Mouse (Mus musculus) embryonic facial prominence, embryonic 11.5 days (tissue): Measurements from ENCODE around the gene B4gat1. TPM values are rescaled to one million over a fixed set of nuclear protein-coding genes. Genes with fewer than 3 reads are reported as not detected.

Experiments used
- ATAC-seq: fragments of 200-750 bp; cut with Nextera tagmentation; replicated peaks from 2 replicates; pipeline ENCODE4 v1.8.0; 2017; ENCODE audit warnings: low read depth; ENCODE audit not compliant: insufficient number of reproducible peaks, low FRiP score, low TSS enrichment
- DNase-seq: peaks from one replicate; pipeline ENCODE4 v3.0.0-alpha.2; 2015; ENCODE audit warnings: low spot score
- H3K27ac ChIP-seq: fragments of 300-500 bp; sonication (generic); replicated peaks from 2 replicates; pipeline ENCODE4 v1.5.1; 2014; ENCODE audit warnings: mild to moderate bottlenecking, low read depth, low read length, control low read depth
- H3K27me3 ChIP-seq: fragments of 300-500 bp; sonication (generic); 2 replicates; pipeline ENCODE4 v1.6.1; 2014; ENCODE audit warnings: mild to moderate bottlenecking, low read length, moderate library complexity, mixed read lengths; ENCODE audit not compliant: control insufficient read depth, insufficient read depth
- H3K36me3 ChIP-seq: fragments of 300-500 bp; sonication (generic); replicated peaks from 2 replicates; pipeline ENCODE4 v1.6.1; 2014; ENCODE audit warnings: low read depth, mild to moderate bottlenecking, low read length, moderate library complexity, mixed read lengths; ENCODE audit not compliant: control insufficient read depth, insufficient read depth
- H3K4me1 ChIP-seq: fragments of 300-500 bp; sonication (generic); 2 replicates; pipeline ENCODE4 v1.6.1; 2014; ENCODE audit warnings: low read length, mixed read lengths; ENCODE audit not compliant: control insufficient read depth, insufficient read depth
- H3K4me2 ChIP-seq: fragments of 300-500 bp; sonication (generic); 2 replicates; pipeline ENCODE4 v1.6.1; 2014; ENCODE audit warnings: low read depth, mild to moderate bottlenecking, control low read depth, low read length, moderate library complexity
- H3K4me3 ChIP-seq: fragments of 300-500 bp; sonication (generic); 2 replicates; pipeline ENCODE4 v1.5.1; 2014; ENCODE audit warnings: low read depth, low read length, control low read depth
- H3K9ac ChIP-seq: fragments of 300-500 bp; sonication (generic); replicated peaks from 2 replicates; pipeline ENCODE4 v1.6.1; 2014; ENCODE audit warnings: mild to moderate bottlenecking, control low read depth, low read length
- H3K9me3 ChIP-seq: fragments of 300-500 bp; sonication (generic); replicated peaks from 2 replicates; pipeline ENCODE4 v1.6.1; 2016; ENCODE audit warnings: mild to moderate bottlenecking, low read length, inconsistent platforms, mixed read lengths; ENCODE audit not compliant: control insufficient read depth
- WGBS: fragments of 180-500 bp; shearing (Covaris S2); extraction: QIAGEN DNeasy Blood & Tissue Kit; methylation state at CpG from one replicate; pipeline ENCODE4 v1.1.7; 2014; 5-methylcytosine and 5-hydroxymethylcytosine counted together
- polyA plus RNA-seq: library from polyadenylated mRNA; unstranded; fragments of >200 nt; fragmentation: Nextera tagmentation; extraction: Ambion mirVana; gene quantifications from 2 replicates; pipeline ENCODE4 v1.2.1, GENCODE M21; 2014

B4gat1 gene
- polyA plus RNA-seq, 1 experiment from 2014 or later, result 38.5 TPM

DNA sequence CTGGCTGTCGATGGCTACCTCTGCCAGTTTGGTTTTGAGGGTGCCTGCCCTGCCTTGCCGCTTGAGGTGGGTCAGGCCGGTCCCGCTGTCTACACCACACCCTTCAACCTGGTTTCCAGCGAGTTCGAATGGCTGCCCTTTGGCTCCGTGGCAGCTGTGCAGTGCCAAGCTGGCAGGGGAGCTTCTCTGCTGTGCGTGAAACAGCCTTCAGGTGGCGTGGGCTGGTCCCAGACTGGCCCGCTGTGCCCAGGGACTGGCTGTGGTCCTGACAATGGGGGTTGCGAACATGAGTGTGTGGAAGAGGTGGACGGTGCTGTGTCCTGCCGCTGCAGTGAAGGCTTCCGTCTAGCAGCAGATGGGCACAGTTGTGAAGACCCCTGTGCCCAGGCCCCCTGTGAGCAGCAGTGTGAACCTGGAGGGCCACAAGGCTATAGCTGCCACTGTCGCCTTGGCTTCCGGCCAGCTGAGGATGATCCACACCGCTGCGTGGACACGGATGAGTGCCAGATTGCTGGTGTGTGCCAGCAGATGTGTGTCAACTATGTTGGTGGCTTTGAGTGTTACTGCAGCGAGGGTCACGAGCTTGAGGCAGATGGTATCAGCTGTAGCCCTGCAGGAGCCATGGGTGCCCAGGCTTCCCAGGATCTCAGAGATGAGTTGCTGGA is 30.1 kb downstream of the B4gat1 start:
- H3K27ac ChIP-seq, result peak overlapping the region; percentile 75
- 39% methylated on average over 21 of the region's 21 CpGs for WGBS
- peak overlapping the region; percentile 73 for H3K9ac ChIP-seq
- H3K36me3 ChIP-seq, result no peaks in the 10 kb centered on the region
- H3K4me2 ChIP-seq, result peak overlapping the region; percentile 97
- H3K4me3 ChIP-seq, result peak overlapping the region; percentile 60
- DNase-seq (no peak), ATAC-seq (no peak)
- peaks cover 20% of the 10 kb centered on the region for H3K4me1 ChIP-seq
- H3K9me3 ChIP-seq, result no peaks in the 10 kb centered on the region
- H3K27me3 ChIP-seq, result peaks cover 3% of the 10 kb centered on the region

DNA sequence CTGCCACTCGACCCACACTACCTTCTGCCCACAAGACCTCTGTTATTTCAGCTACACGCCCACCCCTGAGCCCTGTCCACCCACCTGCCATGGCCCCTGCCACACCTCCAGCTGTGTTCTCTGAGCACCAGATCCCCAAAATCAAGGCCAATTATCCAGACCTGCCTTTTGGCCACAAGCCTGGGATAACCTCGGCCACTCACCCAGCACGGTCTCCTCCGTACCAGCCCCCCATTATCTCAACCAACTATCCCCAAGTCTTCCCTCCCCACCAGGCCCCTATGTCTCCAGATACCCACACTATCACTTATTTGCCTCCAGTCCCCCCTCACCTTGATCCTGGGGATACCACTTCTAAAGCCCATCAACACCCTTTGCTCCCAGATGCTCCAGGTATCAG is 30.9 kb downstream of the B4gat1 start:
- H3K27ac ChIP-seq, result no peak overlapping the region
- H3K9ac ChIP-seq, result no peak overlapping the region
- H3K4me3 ChIP-seq, result 0 out of 2 replicates have a peak overlapping the region, but pooled peaks have one; percentile 60
- WGBS, result 79% methylated on average over 5 of the region's 5 CpGs
- ATAC-seq (no peak), DNase-seq (no peak)
- H3K4me1 ChIP-seq, result peaks cover 20% of the 10 kb centered on the region
- peak overlapping the region; percentile 97 for H3K4me2 ChIP-seq
- no peaks in the 10 kb centered on the region for H3K36me3 ChIP-seq
- H3K9me3 ChIP-seq, result no peaks in the 10 kb centered on the region
- peaks cover 3% of the 10 kb centered on the region for H3K27me3 ChIP-seq

DNA sequence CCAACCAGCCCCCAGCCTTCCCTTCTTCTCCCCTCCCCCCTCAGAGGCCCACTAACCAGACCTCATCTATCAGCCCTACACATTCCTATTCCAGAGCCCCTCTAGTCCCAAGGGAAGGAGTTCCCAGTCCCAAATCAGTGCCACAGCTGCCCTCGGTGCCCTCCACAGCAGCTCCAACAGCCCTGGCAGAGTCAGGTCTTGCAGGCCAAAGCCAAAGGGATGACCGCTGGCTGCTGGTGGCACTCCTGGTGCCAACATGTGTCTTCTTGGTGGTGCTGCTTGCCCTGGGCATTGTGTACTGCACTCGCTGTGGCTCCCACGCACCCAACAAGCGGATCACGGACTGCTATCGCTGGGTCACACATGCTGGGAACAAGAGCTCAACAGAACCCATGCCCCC is 31.4 kb downstream of the B4gat1 start:
- H3K4me3 ChIP-seq, result no peak overlapping the region
- H3K4me1 ChIP-seq, result peaks cover 20% of the 10 kb centered on the region
- peak overlapping the region; percentile 97 for H3K27ac ChIP-seq
- H3K9me3 ChIP-seq, result no peaks in the 10 kb centered on the region
- H3K4me2 ChIP-seq, result peak overlapping the region; percentile 97
- no peaks in the 10 kb centered on the region for H3K36me3 ChIP-seq
- 80% methylated on average over 7 of the region's 7 CpGs for WGBS
- ATAC-seq (no peak), DNase-seq (no peak)
- H3K27me3 ChIP-seq, result peaks cover 3% of the 10 kb centered on the region
- no peak overlapping the region; the same call in 1 of the 2 replicates for H3K9ac ChIP-seq

DNA sequence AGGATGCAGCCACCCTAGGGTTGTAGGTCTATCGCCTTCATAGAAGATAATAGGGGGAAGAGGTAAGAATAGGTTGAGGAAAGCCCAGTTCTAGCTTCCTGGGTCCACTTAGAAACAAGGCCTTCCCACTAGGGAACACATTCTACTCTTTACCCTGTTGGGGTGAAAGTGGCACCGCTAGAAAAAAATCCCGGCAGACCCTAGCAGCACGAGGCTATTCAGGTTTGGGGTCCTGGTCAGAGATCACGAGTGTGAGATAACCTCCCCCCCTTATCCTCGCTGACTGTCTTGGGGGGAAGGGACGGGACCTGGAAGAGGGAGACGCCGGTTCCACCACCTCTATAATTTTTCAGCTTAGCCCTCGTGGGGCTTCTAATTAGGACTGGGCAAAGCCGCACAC is 32.5 kb downstream of the B4gat1 start:
- H3K4me1 ChIP-seq, result peaks cover 20% of the 10 kb centered on the region
- 4% methylated on average over 11 of the region's 11 CpGs for WGBS
- peaks cover 3% of the 10 kb centered on the region for H3K27me3 ChIP-seq
- H3K27ac ChIP-seq, result peak overlapping the region; percentile 97
- peak overlapping the region; percentile 35 for H3K4me3 ChIP-seq
- ATAC-seq (no peak; the same call in 1 of the 2 replicates), DNase-seq (no peak)
- H3K36me3 ChIP-seq, result no peaks in the 10 kb centered on the region
- peak overlapping the region; percentile 97 for H3K4me2 ChIP-seq
- no peaks in the 10 kb centered on the region for H3K9me3 ChIP-seq
- H3K9ac ChIP-seq, result peak overlapping the region; percentile 62

DNA sequence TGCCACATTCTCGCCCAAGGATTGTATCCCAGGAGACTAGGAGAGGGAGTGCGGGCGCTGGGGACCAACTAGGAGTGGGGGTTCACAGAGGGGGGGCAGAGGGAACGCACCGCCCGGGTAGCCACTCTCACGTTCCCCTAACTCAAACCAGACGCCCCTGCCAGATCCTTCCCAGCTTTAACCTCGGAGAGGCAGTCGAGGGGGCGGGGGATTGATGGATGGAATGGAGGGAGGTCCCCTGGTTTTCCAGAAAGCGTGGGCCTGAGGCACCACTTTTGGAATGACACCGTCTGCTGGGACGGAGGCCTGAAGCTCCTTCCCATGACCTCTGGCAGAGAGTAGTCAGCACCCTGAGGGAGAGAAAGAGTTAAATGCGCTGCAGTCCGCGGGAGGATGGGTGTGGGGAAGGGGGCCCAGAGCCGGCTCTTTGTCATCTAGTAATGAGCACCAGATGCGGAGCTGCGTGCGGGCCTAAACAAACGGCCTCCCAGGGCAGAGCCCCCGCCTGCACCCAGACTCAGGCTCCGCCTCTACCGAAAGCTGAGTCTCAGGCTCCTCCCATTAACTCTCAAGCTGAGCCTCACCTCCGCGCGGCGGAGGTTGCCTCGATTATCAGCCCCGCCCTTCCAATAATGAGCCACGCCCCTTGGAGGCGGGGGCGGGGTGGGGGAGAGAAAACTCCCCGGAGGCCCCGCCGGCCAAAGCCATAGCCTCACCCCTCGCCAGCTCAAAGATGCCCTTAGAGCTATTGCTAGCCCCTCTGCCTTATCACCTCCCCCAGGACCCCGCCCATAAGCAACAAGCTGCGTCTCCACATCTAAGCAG is 33.1 kb downstream of the B4gat1 start:
- no peaks in the 10 kb centered on the region for H3K36me3 ChIP-seq
- H3K9ac ChIP-seq, result peak overlapping the region; percentile 62
- peak overlapping the region; percentile 97 for H3K4me2 ChIP-seq
- under 1% methylated on average over 39 of the region's 40 CpGs for WGBS
- DNase-seq, result peak; percentile 99
- H3K4me1 ChIP-seq, result peaks cover 20% of the 10 kb centered on the region
- ATAC-seq, result peak; percentile 80
- no peaks in the 10 kb centered on the region for H3K9me3 ChIP-seq
- H3K4me3 ChIP-seq, result peak overlapping the region; percentile 35
- peak overlapping the region; percentile 97 for H3K27ac ChIP-seq
- H3K27me3 ChIP-seq, result peaks cover 3% of the 10 kb centered on the region

DNA sequence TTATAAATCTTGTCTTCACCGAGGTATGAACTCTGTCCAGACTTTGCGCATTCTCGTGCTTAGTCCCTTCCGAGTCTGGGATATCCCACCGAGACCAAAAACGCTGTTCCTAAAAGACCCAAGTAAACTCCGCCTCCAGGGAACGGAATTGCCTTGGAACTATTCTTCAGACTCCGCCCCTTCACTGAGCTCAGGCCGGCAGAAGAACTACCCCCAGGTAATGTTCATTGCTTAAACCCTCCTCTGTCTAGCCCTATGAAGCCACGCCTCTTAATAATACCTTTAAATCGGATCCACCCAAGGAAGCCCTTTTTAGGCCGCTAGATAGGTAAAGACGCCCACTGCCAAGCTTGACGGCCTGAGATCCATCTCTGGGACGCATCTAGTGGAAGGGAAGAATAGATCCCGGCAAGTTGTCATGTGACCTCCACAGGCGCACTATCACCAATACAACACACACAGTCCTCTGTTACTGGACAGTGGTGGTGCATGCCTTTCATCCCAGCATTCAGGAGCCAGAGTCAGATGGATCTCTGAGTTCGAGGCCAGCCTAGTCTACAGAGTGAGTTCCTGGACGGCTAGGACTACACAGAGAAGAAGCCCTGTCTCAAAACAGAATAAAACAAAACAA is 33.9 kb downstream of the B4gat1 start:
- no peaks in the 10 kb centered on the region for H3K36me3 ChIP-seq
- peak overlapping the region; percentile 97 for H3K4me2 ChIP-seq
- ATAC-seq (peak; percentile 7; the same call in 1 of the 2 replicates), DNase-seq (peak; percentile 84)
- peaks cover 20% of the 10 kb centered on the region for H3K4me1 ChIP-seq
- peak overlapping the region; percentile 34; the same call in 1 of the 2 replicates for H3K9ac ChIP-seq
- H3K9me3 ChIP-seq, result no peaks in the 10 kb centered on the region
- 2% methylated on average over 20 of the region's 20 CpGs for WGBS
- peak overlapping the region; percentile 81 for H3K27ac ChIP-seq
- peaks cover 3% of the 10 kb centered on the region for H3K27me3 ChIP-seq
- peak overlapping the region; percentile 35 for H3K4me3 ChIP-seq

DNA sequence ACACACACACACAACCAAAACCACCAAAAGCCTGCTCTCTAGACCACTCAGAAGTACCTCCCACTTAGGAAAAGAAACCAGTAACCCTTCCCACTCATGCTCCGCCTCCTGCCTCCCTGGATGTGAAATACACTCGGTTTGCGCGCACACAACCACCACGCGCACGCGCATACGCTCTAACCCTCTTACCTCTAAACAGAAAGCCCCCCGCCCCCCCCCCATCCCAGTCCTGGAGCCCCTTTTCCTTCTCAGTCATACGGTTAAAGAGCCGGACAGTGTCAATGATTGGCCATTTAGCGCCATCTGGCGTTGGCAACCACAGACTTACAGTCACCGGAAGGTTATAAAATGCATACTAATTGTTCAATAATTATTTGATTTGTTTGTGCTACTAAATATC is 34.4 kb downstream of the B4gat1 start:
- peak; percentile 93 for DNase-seq
- Histone ChIP-seq H3K27ac (peak overlapping the region; percentile 81), H3K4me1 (peaks cover 20% of the 10 kb centered on the region), H3K36me3 (no peaks in the 10 kb centered on the region), H3K9ac (no peak overlapping the region; the same call in 1 of the 2 replicates), H3K4me3 (peak overlapping the region; percentile 35), H3K27me3 (peaks cover 3% of the 10 kb centered on the region), H3K4me2 (peak overlapping the region; percentile 97), H3K9me3 (no peaks in the 10 kb centered on the region)
- under 1% methylated on average over 15 of the region's 15 CpGs for WGBS
- ATAC-seq, result no peak
